Mouse (Mus musculus): ENCODE measurements around the gene Padi1.

The Padi1 gene

GRCm38 (mm10) chr4:140815496-140815895, 30.1 kb downstream of the Padi1 start:
- no peak for DNase-seq

GRCm38 (mm10) chr4:140814241-140815225, 31.0 kb downstream of the Padi1 start:
- peak; percentile 62 to 65 for DNase-seq

DNA sequence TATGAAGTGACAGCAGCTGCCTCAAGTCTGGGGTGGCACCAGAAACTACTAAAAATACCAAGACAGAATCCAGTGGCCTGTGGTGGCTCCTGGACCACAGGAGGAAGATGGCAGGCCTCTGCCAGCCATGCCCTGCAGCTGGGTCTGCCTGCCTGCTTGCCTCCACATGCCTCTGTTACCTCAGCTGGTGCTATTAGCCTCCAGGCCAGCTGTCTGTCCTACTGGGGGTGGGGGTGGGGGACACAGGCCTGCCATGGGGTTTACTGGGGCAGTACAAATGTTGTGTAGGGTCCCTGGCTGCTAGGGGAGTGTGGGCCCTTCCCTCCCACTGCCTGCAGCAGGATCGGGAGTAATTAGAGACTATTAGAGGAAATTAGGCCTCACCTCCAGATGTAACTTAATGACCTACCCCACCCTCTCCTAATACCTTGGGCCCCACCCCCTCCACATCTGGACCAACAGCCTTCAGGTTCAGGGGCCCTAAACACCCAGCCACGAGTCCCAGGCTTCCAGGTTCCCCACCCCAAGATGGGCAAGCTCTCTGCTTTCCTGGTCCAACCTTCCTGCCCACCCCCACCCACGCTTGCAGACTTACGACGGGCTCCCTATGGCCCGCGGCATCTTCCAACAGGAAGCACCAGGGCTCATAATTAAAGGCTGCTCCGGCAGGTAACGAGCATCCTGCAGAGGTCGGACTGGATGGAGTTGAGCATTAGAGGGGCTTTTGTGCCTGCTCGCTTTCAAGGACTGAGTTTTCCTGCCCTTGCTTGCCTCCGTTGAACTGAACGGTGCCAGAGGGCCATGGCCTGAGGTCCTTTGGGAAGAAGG, 32.0 kb downstream of the Padi1 start:
- DNase-seq: no peak

- no peak for DNase-seq
Observed at GRCm38 (mm10) chr4:140812609-140813008, 33.0 kb downstream of the Padi1 start.

- no peak for DNase-seq
Observed at GRCm38 (mm10) chr4:140812191-140812590, 33.4 kb downstream of the Padi1 start.

- no peak for DNase-seq
Observed at GRCm38 (mm10) chr4:140810458-140811260, 34.9 kb downstream of the Padi1 start, which contains the start of gene Padi3. Gene Padi3 (minus strand): TSS chr4:140810648.

- no peak for DNase-seq
Observed at GRCm38 (mm10) chr4:140809118-140809517, 36.5 kb downstream of the Padi1 start.

DNA sequence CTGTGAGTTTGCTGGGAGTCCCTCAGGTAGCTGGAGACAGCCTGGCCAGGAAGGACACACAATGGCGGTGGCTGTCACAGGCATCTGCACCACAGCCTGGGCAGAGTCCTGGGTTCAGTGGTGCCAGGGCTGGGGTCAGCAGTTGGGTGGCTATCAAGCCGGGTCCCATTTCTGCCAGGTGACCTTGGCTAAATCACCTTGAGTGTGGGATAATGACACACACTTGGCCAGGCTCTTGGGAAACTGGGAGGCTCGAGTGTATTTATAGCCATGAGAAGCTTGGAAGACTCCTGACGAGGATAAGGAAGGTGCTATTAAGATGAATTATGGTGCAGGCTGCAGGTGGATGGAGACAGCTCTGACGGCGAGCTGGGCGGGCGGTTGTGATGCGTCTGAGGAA, 41.0 kb downstream of the Padi1 start:
- no peak for DNase-seq

GRCm38 (mm10) chr4:140801364-140801763, 44.2 kb downstream of the Padi1 start:
- DNase-seq: no peak

DNA sequence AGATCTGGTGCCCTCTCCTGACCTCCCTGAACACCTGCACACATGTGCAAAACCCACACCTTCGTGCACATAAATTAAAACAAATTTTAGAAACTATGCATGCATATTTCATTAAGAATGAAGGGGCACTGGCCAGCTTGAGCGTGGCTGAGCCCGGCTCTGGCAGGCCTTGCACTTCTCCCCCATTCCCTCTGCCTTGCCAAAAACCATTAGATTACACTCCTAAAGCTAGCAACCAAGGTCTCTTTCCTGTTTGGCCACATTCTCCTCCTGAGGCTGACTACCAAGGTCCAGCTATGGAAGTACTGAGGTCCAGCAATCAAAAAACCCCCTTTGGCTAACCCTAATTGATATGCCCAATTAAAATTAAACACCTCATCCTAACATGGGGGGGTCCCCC, 48.8 kb downstream of the Padi1 start:
- no peak for DNase-seq

DNA sequence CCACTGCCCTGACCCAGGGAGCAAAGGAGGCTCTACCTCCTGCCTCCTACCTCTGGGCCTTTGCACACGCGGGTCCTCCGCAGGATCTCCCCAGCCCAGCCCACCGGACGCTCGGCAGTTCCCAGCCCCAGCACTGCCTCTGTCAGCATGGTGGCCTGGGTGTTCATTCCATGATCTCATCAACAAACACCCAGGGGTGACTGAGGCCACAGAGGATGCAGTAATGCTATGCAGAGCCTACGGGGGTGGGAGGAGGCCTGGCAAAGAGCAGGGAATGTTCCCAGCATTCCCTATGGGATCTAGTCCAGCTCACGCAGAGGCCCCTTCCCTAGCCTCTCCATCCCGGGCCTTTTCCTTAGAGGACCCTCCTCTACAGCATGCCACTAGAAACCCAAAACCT, 50.9 kb downstream of the Padi1 start:
- no peak for DNase-seq

DNA sequence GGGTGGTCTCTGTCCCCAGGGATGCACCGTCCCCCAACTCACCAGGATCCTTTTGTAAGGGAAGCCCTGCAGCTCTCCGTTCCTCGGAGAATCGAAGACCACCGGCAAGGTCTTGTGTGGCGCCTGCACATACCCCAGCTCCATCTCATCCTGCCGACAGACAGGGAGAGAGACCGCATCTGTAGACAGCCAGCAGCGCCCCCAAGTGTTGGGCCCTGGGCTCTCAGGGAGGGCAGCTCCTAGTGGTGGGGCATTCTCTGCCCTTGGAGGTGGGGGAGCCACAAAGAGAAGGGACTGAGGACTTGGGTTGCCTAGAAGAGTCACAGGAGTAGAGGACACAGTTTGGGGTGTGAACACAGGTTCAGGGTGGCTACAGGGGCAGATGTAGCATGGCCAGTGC, 51.8 kb downstream of the Padi1 start:
- no peak for DNase-seq

GRCm38 (mm10) chr4:140792584-140792983, 53.0 kb downstream of the Padi1 start:
- DNase-seq: no peak

- DNase-seq: no peak
Observed at GRCm38 (mm10) chr4:140791071-140791470, 54.5 kb downstream of the Padi1 start.

DNA sequence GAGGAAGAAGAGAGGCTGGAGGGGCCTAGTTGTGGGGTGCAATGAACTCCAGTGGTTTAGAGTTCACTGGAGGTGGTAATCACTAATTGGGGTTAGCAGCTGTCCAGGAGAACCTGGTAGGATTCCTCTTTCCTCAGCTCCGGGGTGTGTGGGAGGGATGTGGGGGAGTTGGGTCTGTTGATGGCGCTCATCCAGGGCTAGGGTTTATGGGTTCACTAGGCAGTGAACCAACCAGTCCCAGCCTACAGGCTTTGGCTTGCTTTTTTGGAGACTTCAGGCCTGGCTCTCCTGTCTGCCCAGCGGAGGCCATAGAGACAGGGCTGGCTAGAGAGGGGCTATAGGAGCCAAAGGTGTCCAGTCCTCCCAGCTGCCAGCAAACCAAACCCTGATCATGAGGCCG, 55.6 kb downstream of the Padi1 start:
- no peak for DNase-seq

DNA sequence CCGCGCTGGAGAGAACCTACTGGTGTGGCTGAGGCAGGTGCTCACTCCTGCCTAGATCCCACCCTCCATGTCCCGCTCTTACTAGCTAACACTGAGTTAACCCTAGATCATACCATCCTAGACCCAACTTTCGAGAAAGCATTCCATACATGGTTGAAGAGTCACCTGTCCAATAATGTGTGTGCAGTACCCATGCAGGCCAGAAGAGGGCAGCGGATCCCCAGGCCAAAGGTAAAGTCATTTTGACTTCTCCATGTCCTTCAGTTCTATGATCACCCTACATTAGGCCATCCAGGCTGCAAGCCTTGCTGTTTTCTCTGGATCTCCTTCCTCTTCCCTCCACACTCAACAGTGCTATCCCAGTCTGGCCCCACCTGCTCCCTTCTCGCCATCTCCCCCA, 56.6 kb downstream of the Padi1 start:
- DNase-seq: peak; percentile 84 to 86

GRCm38 (mm10) chr4:140788264-140788663, 57.3 kb downstream of the Padi1 start:
- DNase-seq: no peak

GRCm38 (mm10) chr4:140787414-140787813, 58.2 kb downstream of the Padi1 start:
- no peak for DNase-seq

- DNase-seq: no peak
Observed at GRCm38 (mm10) chr4:140785217-140785616, 60.4 kb downstream of the Padi1 start.

DNA sequence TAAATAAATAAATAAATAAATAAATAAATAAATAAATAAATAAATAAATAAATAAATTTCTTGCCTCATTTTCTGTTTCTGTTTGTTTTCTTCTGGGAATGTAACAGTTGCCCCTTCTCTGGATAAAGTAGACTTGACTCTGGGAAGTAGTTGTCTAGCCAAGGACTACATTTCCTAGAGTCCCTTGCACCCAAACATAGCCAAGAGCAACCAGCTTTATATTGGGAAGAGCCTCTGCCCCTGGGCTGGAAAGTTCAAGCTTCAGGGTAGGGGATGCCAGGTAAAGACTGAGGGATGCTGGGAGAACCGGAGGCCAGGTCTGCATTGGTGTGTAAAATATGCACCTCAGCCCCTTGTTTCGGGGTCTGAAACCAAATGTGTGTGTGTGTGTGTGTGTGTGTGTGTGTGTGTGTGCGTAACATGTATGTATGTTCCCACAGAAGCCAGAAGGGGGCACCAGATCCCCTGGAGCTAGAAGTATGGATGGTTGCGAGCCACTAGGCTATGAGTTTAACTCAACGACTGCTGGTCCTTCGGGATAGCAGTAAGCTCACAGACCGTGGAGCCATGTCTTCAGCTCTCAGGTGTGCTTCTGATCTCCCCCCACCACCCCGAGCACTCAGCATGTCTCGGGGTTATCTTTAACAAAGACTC, 61.2 kb downstream of the Padi1 start:
- DNase-seq: no peak

- no peak for DNase-seq
Observed at GRCm38 (mm10) chr4:140782821-140783220, 62.8 kb downstream of the Padi1 start.

- no peak for DNase-seq
Observed at GRCm38 (mm10) chr4:140780507-140780906, 65.1 kb downstream of the Padi1 start.

All from B cell, adult 2 months (primary cell).